Mouse (Mus musculus): ENCODE results near the gene Kremen1. TPM values are rescaled to one million over a fixed set of nuclear protein-coding genes. Genes with fewer than 3 reads are reported as not detected.

Kremen1 gene
- total RNA-seq, 2 experiments from 2014 or later, result 14.0 to 15.9 TPM

DNA sequence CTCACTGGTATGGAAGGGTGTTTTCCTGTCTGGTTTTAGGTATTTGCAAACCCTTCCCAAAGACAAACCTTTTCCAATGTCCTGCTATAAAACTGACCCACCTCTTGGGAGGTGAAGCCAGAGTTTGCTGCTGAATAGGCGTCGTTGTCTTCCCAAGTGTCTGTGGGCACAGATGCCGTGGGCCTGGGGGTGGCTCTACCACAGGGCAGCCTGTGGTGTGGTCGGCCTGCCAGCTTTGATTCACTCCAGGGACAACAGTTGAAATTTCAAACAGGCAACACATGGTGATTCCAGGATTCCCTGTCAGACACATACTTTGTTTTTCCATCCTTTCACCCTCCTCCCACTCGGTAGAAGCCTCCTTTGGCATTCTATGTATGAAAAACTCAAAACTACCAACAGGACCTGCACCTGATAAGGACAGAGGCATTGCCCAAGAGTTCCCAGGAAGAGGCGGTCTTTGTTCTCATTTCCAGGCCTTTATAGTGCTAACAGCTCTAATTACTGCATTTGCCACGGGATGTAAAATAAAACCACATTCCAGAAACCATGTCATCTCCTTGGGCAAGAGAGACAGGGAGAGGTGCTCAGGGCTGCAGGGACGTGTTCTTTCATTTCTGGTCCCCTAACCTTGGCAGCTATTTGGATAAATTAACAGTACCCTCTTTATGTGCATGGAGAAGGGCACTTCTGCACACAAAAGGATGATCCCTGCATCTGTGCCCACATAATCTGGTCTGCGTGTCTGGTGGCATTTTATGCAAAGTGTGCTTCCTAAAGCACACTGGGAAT, 10.1 kb upstream of the Kremen1 start:
- intact Hi-C loops (cut with DNase I), result no loop called here
- peak in 1 of 2 experiments; percentile 48 for DNase-seq (ENCODE audit: low spot score in 2 of 2)

DNA sequence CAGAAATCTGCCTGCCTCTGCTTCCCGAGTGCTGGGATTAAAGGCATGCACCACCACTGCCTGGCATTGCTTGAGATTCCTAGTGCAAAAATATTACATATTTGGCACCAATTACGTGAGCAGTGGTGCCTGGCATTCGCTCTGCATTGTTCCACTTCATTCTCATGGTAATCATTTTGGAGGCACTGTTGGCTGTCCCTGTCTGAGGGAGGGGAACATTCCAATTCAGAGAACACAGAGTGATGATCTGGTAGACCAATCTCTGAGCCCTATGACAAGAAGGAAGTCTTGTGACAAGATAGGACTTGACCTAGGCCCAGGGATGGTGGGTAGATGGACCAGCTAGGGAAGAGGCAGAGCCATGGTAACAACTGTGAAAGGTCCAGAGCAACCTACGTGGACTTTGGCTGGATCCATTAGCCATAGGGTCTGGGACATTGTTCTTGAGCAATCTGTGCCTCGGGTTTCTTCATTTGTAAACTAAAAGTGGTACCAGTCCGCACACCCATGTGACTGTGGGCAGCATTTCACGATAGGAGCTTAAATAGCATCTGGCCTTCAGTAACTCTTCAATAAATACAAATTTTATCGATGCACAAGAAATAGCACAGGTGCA, 8.6 kb upstream of the Kremen1 start:
- DNase-seq (ENCODE audit: low spot score in 2 of 2), result no peak
- intact Hi-C loops (cut with DNase I), result no loop called here

DNA sequence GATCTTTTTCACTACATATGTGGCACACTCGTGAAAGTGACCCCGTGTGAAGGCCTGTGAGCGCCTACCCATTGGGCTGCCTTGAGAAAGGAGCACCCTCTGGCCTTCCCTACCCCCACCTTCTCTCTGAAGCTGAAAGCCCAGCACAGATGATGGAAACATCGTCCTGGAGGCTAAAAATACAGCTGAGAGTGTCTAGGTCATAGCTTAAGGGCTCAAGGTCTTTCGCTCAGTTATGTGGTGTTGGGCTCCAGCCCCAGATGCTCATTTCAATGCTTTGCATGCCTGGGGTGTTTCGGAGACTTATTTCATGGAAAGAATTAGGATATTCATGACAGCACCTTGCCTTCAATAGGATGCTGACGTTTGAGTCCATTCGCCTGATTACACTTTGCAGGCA, 4.4 kb upstream of the Kremen1 start:
- no peak for DNase-seq (ENCODE audit: low spot score in 2 of 2)
- intact Hi-C loops (cut with DNase I), result no loop called here

DNA sequence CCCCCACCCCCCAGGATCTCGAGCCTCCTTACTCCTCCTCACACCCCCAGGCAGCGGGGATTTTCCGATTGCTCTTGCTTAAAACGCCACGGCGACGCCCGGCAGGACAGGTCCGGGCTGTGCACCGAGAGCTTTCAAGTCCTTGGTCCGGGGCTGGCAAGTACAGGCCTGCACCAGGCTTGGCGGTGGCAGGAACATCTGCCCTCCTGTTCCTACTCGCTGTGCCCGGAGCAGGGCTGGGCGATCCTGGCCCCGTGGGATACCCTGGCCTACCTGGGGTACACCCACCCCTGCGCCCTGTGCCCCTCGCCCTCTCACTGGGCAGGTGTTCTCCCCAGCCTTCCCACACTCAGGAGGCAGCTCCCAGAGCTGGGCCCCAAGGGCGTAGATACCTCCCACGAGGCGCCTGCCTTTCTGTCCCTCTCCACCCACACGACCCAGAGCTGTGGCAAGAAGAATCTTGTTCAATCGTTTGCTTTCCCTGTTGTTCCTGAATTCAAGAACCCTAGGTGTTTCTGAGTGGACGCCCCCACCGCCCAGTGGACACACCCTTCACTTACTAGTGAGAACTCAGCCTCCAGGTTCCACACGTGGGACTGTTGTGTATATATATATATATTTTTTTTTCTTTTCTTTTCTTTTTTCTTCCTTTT, 1.8 kb upstream of the Kremen1 start:
- no peak for DNase-seq (ENCODE audit: low spot score in 2 of 2)
- intact Hi-C loops (cut with DNase I), result loop anchor here (5.0 kb wide), 1 partner anchor 81 kb away; no protein-coding TSS in a partner anchor

DNA sequence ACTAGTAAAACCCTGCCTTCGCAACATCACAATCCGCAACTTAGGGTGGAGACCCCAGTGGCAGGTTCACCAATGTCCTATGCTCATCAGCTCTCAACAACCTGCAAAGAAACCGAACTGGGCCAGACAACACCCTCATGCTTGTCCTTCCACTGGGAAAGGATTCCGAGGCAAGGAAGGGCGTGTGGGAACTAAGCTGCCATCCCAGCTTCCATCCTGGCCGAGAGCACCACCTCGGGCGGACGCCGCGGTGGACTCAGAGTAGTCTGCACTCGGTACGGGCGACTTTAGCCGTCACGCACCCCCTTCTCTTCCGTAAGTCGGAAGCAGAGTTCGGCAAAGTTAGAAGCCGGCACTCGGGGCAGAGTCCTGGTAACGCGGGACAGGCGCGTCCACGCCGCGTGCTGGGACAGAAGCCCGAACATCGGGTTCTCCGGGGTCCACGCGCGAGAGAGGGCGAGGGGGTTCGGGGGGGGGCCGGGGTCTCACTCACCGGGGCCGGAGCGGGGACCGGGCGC, 357 bp downstream of the Kremen1 start:
- peak in 1 of 2 experiments; percentile 20 for DNase-seq (ENCODE audit: low spot score in 2 of 2)
- intact Hi-C loops (cut with DNase I), result loop anchor here (2.0 to 5.0 kb wide), 2 partner anchors 16 to 79 kb away; no protein-coding TSS in a partner anchor

DNA sequence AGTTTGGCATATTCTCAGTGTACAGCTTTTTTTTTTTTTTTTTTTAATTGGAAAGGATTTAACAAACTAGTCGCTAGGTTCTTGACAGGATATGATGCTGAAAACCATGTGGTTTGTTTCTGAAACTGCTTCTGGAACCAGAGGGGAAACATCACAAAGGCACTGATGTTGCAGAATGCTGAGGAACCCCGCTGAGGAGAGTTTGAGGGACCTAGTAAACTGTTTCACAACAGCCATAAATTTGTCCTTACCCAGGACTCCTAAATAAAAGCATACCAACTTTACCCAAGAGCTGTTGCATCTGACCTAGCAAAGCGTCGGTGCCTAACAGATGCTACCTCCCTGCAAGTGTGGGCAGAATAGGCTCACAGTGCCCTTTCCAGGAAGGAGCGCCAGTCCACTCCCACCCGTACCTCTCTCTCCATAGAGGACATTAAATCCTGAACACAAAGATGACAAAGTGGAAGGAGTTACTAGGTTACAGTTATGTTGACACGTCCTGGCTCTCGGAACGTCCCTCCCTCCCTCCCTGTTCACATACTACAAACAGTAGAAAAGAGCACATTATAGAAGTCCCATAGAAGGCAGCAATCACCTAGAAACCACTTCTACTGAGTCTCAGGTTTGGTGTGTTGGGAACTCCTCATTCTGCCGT, 1.3 kb downstream of the Kremen1 start:
- no peak for DNase-seq (ENCODE audit: low spot score in 2 of 2)
- intact Hi-C loops (cut with DNase I), result loop anchor here (2.0 to 5.0 kb wide), 3 partner anchors 15 to 93 kb away; no protein-coding TSS in a partner anchor

DNA sequence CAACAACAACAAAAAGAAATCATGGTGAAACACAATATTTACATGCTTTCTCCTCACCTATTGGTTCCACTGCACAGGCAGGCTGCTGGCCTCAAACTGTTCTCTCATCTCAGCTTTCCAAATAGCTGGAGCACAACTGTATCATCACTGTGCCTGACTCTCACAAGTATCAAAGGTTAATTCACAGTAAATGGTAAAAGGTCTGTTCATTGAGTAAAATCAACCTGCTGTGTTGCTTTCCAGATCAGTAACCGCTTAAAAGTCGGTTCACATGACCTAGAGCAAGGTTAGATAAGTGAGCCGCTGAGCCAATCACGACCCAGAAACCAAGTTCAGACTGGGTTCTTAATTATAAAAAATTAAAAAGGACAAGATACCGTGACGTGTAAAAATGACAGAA, 3.3 kb downstream of the Kremen1 start:
- intact Hi-C loops (cut with DNase I), result loop anchor here (5.0 kb wide), 1 partner anchor 91 kb away; no protein-coding TSS in a partner anchor
- DNase-seq (ENCODE audit: low spot score in 2 of 2), result no peak

DNA sequence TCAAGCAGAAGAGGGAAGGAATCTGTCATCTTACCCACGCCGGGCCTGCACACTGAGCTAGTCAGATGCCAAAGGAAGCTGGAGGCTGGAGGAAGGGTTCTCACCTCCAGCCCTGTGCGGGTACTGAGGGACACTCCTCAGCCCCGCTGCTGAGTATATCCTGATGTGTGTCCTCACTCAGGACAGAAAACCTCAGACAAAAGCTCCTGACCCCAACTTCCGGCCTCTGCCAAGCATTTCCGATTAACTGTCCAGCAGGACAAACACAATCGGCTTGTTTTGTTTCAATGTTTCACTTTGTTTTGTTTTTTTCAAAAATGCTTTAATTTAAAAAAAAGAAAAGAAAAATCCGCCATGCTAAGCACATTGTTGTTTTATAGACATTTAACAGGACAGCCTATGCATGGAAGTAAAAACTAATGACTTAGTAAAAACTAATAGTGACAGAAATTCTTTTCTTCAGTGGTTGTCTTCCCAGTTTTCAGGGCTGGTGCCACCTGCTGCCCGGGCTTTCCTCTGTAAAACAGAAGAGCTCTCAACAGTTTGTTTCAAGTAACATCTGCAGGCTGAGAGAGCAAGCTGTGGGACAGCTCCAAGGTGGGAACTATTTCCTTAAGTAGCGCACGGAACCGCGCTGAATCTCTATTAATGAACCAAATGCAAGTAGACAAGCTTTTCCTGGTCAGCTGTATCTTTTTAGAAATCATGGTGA, 4.1 kb downstream of the Kremen1 start:
- intact Hi-C loops (cut with DNase I), result loop anchor here (5.0 kb wide), 1 partner anchor 90 kb away; no protein-coding TSS in a partner anchor
- DNase-seq (ENCODE audit: low spot score in 2 of 2), result no peak

DNA sequence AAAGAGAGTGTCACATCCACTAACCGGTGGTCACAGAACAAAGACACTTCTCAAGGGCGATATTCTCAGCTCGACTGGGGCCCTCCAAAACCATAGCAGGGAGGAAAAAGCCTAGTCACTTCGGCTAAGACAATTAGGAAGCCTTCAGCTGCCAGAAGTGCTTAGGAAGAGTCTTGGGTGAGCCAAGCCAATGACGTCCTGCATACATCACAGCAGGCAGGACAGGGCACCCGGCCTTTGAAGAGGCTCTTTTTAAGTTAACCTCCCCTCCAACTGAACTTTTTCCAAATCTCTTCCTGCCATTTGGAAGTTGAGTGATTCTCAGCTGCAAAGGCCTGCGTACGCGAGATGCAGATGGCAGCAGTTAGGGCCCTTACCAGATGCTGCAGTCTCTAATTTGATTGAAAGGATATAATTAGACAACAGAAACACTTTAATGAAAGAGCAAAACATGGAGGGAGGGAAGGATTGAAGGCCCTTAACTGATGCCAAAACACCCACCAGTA, 5.8 kb downstream of the Kremen1 start:
- intact Hi-C loops (cut with DNase I), result loop anchor here (5.0 kb wide), 1 partner anchor 88 kb away; no protein-coding TSS in a partner anchor
- DNase-seq (ENCODE audit: low spot score in 2 of 2), result no peak

DNA sequence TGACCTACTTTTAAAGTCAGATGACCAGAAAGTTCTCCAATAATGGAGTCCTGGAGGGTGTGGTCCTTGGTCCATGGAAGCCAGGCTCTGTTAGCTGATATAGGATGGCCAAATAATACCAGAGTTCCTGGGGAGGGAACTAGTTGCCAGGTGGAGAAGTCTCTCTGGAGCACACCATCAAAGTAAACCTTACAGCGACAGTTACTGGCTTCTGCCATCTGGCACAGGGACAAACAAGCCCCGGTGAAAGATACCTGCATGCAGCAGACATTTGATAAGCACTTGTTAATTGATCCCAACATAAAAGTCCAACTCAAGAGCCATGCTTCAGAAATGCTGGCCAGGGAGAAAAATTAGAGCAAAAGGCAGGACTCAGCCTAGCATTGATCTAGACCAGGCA, 7.3 kb downstream of the Kremen1 start:
- no peak for DNase-seq (ENCODE audit: low spot score in 2 of 2)

DNA sequence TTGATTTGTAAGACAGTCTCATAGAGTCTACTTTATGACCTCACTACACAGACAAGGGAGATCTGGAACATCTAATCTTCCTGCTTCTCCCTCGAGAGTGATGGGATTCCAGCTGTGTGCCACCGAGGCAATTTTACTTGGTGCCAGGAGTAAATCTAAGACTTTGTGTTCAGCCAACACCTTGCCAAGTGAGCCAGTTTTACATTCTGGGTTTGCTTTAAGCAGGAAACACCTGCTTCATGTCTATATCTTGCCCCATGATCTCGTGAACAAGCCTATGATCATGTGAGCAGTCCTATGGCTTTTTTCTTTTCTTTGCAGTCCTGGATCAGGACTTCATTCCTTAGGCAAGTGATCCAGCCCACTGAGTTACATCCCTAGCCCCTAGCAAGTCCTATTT, 7.8 kb downstream of the Kremen1 start:
- intact Hi-C loops (cut with DNase I), result no loop called here
- DNase-seq (ENCODE audit: low spot score in 2 of 2), result no peak

More for the DNA sequence above, 7.3 kb downstream of the Kremen1 start:
- intact Hi-C loops (cut with DNase I), result no loop called here

DNA sequence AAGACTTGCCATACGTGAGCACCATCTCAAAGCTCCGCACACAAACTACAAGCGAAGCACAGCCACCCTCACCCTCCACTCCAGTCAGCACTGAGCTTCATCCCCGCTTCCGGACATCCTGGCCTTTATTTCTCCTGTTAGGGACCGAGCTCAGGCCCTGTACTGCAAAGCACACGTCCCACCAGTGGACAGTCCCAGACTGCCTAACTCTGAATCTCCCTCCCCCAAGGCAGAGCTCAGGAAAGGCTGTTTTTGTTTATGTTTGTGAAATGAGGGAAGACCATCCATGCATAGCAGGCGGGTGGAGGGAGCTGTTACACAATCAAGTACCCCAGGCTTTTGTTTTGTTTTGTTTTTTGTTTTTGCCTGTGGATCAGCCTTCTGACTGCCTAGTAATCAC, 8.6 kb downstream of the Kremen1 start:
- no peak for DNase-seq (ENCODE audit: low spot score in 2 of 2)
- intact Hi-C loops (cut with DNase I), result no loop called here

DNA sequence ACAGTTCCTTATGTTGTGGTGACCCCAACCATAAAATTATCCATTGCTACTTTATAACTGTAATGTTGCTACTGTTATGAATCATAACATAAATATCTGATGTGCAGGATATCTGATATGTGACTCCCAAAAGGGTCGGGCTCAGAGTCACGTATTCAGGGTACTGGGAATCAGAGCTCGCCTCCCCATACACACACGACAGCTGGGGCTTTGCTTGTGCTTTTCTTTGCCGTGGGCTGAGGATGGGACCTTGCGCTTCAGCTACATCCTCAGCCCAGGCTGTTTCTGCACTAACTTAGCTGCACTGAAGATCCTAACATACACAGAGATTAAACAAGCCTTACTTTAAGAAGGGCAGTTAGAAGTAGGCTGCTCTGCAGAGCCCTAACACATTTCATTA, 10.2 kb downstream of the Kremen1 start:
- DNase-seq (ENCODE audit: low spot score in 2 of 2), result no peak
- intact Hi-C loops (cut with DNase I), result no loop called here

DNA sequence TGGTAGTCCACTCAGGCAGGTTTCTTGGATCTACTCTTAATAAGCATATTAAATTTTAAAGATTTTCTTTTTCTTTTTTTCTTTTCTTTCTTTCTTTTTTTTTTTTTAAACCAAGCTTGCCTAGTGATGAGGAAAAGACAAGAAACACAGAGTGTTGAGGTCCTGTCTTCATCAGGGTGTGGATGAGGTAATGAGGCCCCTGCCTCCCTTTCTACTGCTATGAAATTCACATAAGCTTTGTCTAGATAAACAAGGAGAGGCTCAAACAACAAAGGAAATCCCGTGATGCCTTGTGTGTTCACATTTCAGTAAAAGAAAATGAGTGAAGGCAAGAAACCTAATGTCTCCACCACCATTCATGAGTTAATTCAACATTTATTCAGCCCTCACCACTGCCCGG, 13.2 kb downstream of the Kremen1 start:
- intact Hi-C loops (cut with DNase I), result no loop called here
- DNase-seq (ENCODE audit: low spot score in 2 of 2), result no peak

DNA sequence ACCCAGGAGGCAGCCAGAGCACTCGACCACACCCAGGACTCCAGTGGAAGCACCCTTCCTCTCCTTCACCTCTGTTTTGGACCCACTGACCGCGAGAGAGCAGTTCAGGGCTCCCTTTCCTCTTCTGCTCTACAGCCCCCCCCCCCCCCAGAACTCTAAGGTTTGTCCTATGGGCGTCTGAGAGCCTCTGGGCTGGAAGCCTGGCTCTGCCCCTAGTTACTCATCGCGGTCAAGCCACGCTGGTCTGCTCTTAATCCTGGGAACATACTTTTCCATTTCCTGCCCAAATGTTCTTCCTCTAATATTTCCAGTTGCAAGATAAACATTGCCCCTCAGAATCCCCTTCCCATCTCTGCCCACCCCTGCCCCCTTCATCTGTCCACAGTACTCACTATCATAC, 15.9 kb downstream of the Kremen1 start:
- DNase-seq (ENCODE audit: low spot score in 2 of 2), result no peak
- intact Hi-C loops (cut with DNase I), result loop anchor here (2.0 kb wide), 2 partner anchors 15 to 81 kb away; partner anchors contain the start of gene Kremen1

DNA sequence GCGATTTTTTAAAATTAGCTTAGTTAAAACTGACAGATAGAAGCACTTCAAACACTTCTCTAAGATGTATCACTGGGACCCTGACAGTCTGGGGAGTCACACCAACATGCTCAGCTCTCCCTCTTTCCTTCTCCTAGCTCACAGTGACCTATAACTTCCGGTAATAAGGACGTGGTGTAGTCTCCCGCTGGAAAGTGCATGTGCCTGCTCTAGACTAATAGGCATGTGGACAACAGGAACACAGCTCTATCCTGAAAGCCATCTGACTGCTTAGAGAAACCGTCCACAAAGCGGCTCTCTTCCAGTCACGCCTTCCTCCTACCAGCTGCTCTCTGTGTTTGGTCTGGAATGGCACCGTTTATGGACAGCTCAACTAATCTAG, 16.6 kb downstream of the Kremen1 start:
- intact Hi-C loops (cut with DNase I), result loop anchor here (2.0 kb wide), 2 partner anchors 16 to 80 kb away; partner anchors contain the start of gene Kremen1
- peak; percentile 49 to 79 for DNase-seq (ENCODE audit: low spot score in 2 of 2)

DNA sequence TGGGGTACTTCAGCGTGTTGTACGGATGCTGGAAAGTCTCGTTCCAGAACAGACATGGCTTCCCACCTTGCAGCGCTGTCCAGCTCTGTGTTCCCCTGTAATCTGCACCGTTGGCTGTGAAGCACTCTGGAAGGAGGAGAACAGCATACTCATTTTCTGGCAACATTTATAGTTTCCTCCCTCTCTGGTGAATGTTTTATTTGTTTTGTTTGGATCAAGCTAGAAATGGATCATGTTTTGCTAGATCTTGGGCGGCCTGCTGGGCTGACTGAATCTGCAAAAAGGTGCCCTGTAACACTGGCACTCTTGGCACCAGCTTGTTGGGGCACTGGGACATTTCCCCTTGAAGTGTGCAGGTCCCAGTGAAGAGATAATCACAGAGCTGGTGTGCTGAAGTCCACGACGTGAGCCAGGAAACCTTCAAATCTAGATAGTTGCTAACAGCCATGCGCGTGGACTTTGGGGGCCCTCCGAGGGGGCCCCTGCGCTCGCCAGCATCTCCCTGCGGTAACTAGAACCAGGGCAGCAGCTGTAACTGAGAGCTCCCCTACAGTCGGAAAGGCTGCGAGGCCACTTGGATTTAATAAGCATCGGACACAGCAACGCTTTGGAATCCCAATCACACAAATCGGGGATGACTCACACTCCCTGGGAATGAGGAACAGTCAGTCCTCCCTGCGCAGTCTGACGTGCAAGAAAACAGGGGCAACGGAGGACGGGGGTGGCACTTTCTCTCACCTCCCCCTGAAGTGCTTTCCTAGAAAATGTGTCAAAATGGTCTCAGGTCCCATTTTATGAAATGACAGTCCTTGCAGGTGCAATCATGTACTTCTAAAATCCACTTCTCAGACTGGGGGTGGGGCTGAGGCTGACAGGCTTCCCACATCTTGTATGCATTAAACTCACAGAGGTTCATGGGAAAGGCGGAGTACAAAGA, 17.3 kb downstream of the Kremen1 start:
- intact Hi-C loops (cut with DNase I), result loop anchor here (2.0 kb wide), 2 partner anchors 17 to 79 kb away; partner anchors contain the start of gene Kremen1

DNA sequence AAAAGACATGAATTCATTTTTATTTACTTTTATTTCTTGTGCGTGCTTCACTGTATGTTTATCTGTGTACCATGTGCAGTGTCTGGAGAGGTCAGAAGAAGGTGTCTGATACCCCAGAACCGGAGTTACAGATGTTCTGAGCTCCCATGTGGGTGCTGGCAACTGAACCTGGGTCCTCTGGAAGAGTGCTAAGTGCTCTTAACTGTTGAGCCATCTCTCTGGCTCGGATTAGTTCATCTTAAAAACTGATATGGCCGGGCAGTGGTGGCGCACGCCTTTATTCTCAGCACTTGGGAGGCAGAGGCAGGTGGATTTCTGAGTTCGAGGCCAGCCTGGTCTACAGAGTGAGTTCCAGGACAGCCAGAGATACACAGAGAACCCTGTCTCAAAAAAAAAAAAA, 18.1 kb downstream of the Kremen1 start:
- DNase-seq (ENCODE audit: low spot score in 2 of 2), result no peak
- intact Hi-C loops (cut with DNase I), result no loop called here

More for the DNA sequence above, 17.3 kb downstream of the Kremen1 start:
- peak; percentile 64 to 91 for DNase-seq (ENCODE audit: low spot score in 2 of 2)
